ENCODE assay signal across 9 mouse cellular contexts in genomic region chr17:67869731-67870601, GRCm38 (mm10).
DNase-seq lines count a peak whose midpoint lies in the region; TF ChIP-seq lines count a peak whose summit lies in the region.
"Had no signal": no experiment of that assay in that cellular context is flagged by ENCODE, and none has a peak within 500 bp of the region (broad histone marks: within the 10 kb centered on the region; RNA-seq: fewer than 3 reads in every experiment).

No protein-coding gene starts in this region.

- H3K27ac ChIP-seq in thymus, adult 2 months (ENCODE audit: control insufficient read depth, insufficient read depth, low read length): no peak overlapping the region
- no peak overlapping the region for H3K27ac ChIP-seq in limb, embryonic 10.5 days

- H3K9me3 ChIP-seq in limb, embryonic 10.5 days (replicated peaks): no peaks in the 10 kb centered on the region

- no peaks in the 10 kb centered on the region for H3K36me3 ChIP-seq in thymus, adult 2 months (ENCODE audit: control insufficient read depth, insufficient read depth, low read length)
- peaks cover 79% of the 10 kb centered on the region for H3K36me3 ChIP-seq in limb, embryonic 10.5 days

- no peaks in the 10 kb centered on the region for H3K27me3 ChIP-seq in thymus, adult 2 months (ENCODE audit: control insufficient read depth, insufficient read depth, low read length)
- no peaks in the 10 kb centered on the region for H3K27me3 ChIP-seq in limb, embryonic 10.5 days (ENCODE audit: low read depth, poor library complexity, severe bottlenecking)

- no peak for TF ChIP-seq POLR2A in thymus, adult 2 months (IDR thresholded peaks at IDR 0.05; ENCODE audit: control insufficient read depth, extremely low read depth, insufficient read depth, low read length, poor library complexity)

- TF ChIP-seq CTCF in thymus, adult 2 months (IDR thresholded peaks at IDR 0.05; ENCODE audit: borderline replicate concordance, control insufficient read depth, extremely low read depth, insufficient read depth, low read length, poor library complexity): no peak

- 78% methylated on average over 23 of the region's 23 CpGs for WGBS in thymus, adult 2 months
- WGBS in limb, embryonic 10.5 days: 75% methylated on average over 23 of the region's 23 CpGs

- no peaks in the 10 kb centered on the region for H3K4me1 ChIP-seq in thymus, adult 2 months (replicated peaks; ENCODE audit: control insufficient read depth, insufficient read depth, low read length)
- H3K4me1 ChIP-seq in limb, embryonic 10.5 days: peaks cover 31% of the 10 kb centered on the region

- DNase-seq in thymus, adult 2 months: peak; percentile 13
- DNase-seq in thymus, postnatal 36 days: no peak
- DNase-seq in embryo, embryonic 11 days: peak; percentile 85
- peak; percentile 22 for DNase-seq in gastrocnemius, postnatal 25 days
- peak; percentile 34 to 70 for DNase-seq in kidney, adult 8-10 months
- DNase-seq in limb, embryonic 10.5 days (ENCODE audit: low spot score): peak; percentile 74
- DNase-seq in neural tube, embryonic 10.5 days (ENCODE audit: extremely low spot score, low spot score): peak; percentile 59
- peak; percentile 10 for DNase-seq in thymus, postnatal 25 days

- no peak overlapping the region for H3K4me3 ChIP-seq in thymus, adult 2 months (ENCODE audit: control insufficient read depth, insufficient read depth, low read length)
- no peak overlapping the region for H3K4me3 ChIP-seq in limb, embryonic 10.5 days
- H3K4me3 ChIP-seq: myocyte had no signal

Comparison
In these comparisons a context has a peak if more than half of its experiments do, and no peak if none do; other contexts are left out.
1. DNase-seq: peak in thymus, adult 2 months (single experiment), embryo, embryonic 11 days (single experiment), gastrocnemius, postnatal 25 days (single experiment), kidney, adult 8-10 months (2 of 2), limb, embryonic 10.5 days (single experiment), neural tube, embryonic 10.5 days (single experiment) and thymus, postnatal 25 days (single experiment); none in thymus, postnatal 36 days (0 of 2).